Mouse (Mus musculus) lung, embryonic 15.5 days (tissue): ENCODE results near the gene C3. TPM values are rescaled to one million over a fixed set of nuclear protein-coding genes. Genes with fewer than 3 reads are reported as not detected.
A peak's percentile ranks its signal among the peaks of the same experiment; 100 is the strongest.

Experiments
- ATAC-seq: fragments of 200-750 bp; cut with Nextera tagmentation; 2 replicates; pipeline ENCODE4 v1.8.0; 2017; ENCODE audit warnings: moderate number of reproducible peaks, borderline replicate concordance; ENCODE audit not compliant: low FRiP score, low TSS enrichment; ENCODE audit errors: extremely low read depth
- H3K27ac ChIP-seq: fragments of 300-500 bp; sonication (generic); 2 replicates; pipeline ENCODE4 v1.5.1; 2015; ENCODE audit warnings: moderate library complexity, mild to moderate bottlenecking, inconsistent platforms
- H3K27me3 ChIP-seq: fragments of 300-500 bp; sonication (generic); 2 replicates; pipeline ENCODE4 v1.6.1; 2015; ENCODE audit warnings: inconsistent platforms
- H3K36me3 ChIP-seq: fragments of 300-500 bp; sonication (generic); 2 replicates; pipeline ENCODE4 v1.6.1; 2015; ENCODE audit warnings: inconsistent platforms
- H3K4me1 ChIP-seq: fragments of 300-500 bp; sonication (generic); 2 replicates; pipeline ENCODE4 v1.6.1; 2015; ENCODE audit warnings: inconsistent platforms
- H3K4me2 ChIP-seq: fragments of 300-500 bp; sonication (generic); 2 replicates; pipeline ENCODE4 v1.6.1; 2015; ENCODE audit warnings: inconsistent platforms, mild to moderate bottlenecking, moderate library complexity
- H3K4me3 ChIP-seq: fragments of 300-500 bp; sonication (generic); 2 replicates; pipeline ENCODE4 v1.5.1; 2015; ENCODE audit warnings: mild to moderate bottlenecking, inconsistent platforms
- H3K9ac ChIP-seq: fragments of 300-500 bp; sonication (generic); 2 replicates; pipeline ENCODE4 v1.6.1; 2015; ENCODE audit warnings: inconsistent platforms
- H3K9me3 ChIP-seq: fragments of 300-500 bp; sonication (generic); 2 replicates; pipeline ENCODE4 v1.6.1; 2016; ENCODE audit warnings: inconsistent platforms
- WGBS: fragments of 180-500 bp; shearing (Covaris S2); methylation state at CpG from one replicate; pipeline ENCODE4 v1.1.7; 2015; 5-methylcytosine and 5-hydroxymethylcytosine counted together
- polyA plus RNA-seq: library from polyadenylated mRNA; unstranded; fragments of >200 nt; fragmentation: Nextera tagmentation; extraction: Ambion mirVana; gene quantifications from 2 replicates; pipeline ENCODE4 v1.2.1, GENCODE M21; 2015

Gene C3
- polyA plus RNA-seq, 1 experiment from 2014 or later = 2.5 TPM

DNA sequence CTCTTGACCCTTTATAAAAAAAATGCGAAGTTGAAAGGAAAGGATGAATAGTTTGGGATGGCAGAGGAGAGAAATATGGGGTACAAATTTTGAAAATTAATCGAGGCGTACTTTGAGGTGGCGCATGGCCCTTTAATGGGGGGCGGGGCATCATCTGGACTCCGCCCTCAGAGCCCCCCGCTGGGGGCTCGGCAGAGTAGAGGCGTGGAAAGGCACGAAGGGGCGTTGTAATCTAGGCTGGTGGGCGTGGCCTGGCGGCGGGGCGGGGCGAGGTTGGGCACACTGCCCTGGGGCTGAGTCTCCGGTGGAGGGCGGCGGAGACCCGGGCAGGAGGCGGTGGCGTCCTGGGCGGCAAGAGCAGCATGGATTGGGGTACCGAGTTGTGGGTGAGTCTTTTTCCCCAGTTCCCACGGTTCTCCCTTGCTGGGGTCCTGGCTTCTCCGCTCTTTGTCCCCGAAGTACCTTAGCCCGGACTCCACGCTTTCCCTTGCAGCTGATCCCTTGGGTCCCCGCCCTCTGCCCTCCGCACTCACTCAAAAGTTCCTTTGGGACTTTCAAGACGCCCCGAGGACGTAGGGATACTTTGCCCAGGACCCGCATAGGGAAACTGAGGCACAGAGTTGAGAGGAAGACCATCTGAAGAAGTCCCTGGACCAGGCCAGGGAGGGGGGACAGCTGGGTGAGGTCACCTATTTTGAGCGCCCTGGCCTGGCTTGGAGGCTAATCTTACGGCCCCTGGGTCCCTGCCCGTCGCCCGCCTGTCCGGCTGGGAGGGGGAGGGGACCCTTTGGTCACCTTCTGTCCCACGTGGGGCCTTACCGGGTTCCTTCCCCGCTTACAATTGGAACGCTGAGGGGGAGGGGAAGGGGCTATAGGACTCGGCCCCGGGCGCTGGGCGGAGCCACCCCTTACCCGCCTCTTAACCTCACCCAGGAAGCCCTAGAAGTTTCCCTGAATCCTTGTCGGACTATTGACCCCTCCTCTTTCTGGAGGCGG is 21.5 kb upstream of the C3 start, which contains the start of gene Trip10:
Gene Trip10, plus strand, starts transcription at position 270 of the 996 bp plus-strand sequence.
- ATAC-seq = peak; percentile 50
- H3K27ac ChIP-seq = peak within 1 kb of the TSS; percentile 95
- peak within 1 kb of the TSS; percentile 79 for H3K9ac ChIP-seq
- under 1% methylated on average over 51 of the region's 52 CpGs for WGBS
- peaks cover 16% of the 10 kb centered on the region for H3K36me3 ChIP-seq
- peaks cover 35% of the 10 kb centered on the region for H3K4me1 ChIP-seq
- H3K9me3 ChIP-seq = no peaks in the 10 kb centered on the region
- H3K4me3 ChIP-seq = peak within 1 kb of the TSS; percentile 87
- peak within 1 kb of the TSS; percentile 86 for H3K4me2 ChIP-seq
- H3K27me3 ChIP-seq = no peaks in the 10 kb centered on the region

DNA sequence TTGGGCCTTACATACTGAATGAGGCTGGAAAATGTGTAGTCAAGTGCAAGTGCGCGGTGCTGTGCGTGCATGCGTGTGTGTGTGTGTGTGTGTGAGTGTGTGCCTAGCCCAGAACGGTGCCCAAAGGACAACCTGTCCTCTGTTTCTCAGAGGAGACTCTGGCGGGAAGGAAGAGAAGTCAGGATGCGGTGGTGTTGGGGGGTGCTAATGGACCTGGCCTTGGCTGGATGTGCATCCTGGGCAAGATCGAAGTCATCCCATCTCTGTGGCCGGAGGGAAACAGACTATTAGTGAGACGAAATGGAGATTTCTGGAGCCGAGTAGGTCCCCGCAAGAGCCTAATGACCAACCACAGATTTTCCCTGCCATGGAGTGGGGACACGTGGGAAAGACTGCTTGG is 20.8 kb upstream of the C3 start:
- no peaks in the 10 kb centered on the region for H3K9me3 ChIP-seq
- 8% methylated on average over 13 of the region's 13 CpGs for WGBS
- ATAC-seq = no peak

DNA sequence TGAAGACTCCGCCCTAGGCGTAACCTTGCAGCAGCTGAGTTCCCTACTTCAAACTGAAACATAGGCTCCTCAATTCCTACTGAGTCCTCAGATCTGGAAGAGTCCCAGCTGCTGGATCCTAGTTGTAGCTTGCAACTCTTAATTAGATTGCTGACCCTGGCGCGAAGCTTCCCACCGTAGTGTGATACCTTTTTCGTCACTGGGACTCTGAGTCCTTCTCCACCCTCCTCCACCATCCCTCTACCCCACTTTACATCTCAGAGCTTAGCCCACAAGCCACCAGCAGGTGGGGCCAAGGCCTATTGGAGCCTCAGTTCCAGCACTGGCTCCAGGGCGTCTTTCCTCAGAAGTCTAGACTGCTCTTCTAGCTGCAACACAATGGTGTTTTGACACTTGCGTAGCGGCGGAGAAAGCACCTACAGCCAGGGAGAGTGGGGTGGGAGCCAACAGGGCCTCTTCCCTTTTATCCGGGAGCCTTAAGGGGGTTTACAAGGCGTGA is 20.3 kb upstream of the C3 start, which contains the start of gene Gpr108:
Gene Gpr108, minus strand, starts transcription at position 246 of the 499 bp plus-strand sequence.
- Histone ChIP-seq H3K4me1 (peaks cover 34% of the 10 kb centered on the region), H3K27ac (peak within 1 kb of the TSS; percentile 95), H3K4me3 (peak within 1 kb of the TSS; percentile 87), H3K9ac (peak within 1 kb of the TSS; percentile 79), H3K4me2 (peak within 1 kb of the TSS; percentile 86), H3K36me3 (0 out of 2 replicates have a peak, but pooled peaks cover 4% of the 10 kb centered on the region), H3K9me3 (no peaks in the 10 kb centered on the region), H3K27me3 (no peaks in the 10 kb centered on the region)
- ATAC-seq = peak; percentile 50
- WGBS = under 1% methylated on average over 12 of the region's 12 CpGs

More for the DNA sequence above, 20.8 kb upstream of the C3 start:
- peak overlapping the region; percentile 86 for H3K4me2 ChIP-seq
- H3K4me1 ChIP-seq = peaks cover 35% of the 10 kb centered on the region
- H3K27ac ChIP-seq = peak overlapping the region; percentile 95
- peak overlapping the region; percentile 87 for H3K4me3 ChIP-seq
- H3K27me3 ChIP-seq = no peaks in the 10 kb centered on the region
- H3K36me3 ChIP-seq = peaks cover 9% of the 10 kb centered on the region
- H3K9ac ChIP-seq = peak overlapping the region; percentile 49; the same call in 1 of the 2 replicates

DNA sequence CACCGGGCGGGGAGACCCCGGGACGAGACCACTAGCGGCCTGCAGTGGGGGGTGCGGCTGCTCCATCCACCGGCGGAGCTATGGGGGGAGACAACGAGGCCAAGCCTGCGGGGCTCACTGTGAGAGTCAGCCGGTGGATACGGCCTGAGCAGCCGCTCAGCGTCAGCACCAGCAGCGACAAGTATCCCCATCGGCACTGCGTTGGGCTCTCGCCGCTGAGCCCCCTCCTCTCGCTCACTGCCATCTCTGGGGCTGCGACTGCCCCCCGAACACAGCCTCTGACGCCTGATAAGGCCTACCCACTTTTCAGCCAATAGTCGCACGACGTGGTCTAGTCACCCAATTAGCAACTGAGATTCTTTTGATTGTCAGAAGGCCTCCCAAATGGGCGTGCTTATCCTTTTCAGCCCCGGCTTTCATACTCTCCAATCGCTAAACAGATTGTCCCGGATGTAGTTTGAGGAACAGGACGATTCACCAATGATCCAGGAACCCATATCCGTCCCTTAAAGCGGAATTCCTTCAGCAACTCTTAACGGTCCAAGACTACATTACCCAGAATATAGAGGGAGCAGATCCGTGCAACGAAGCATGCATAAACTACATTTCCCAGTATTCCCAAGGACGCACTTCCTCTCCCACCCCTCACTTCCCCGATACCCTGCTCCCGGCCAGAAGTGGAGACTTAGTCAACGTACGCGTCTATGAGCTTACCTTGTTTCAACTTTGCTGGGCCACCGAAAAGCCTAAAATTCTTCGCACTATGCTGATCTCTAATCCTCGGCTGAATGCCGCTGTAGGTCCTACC is 19.7 kb upstream of the C3 start:
- Histone ChIP-seq H3K4me1 (peaks cover 30% of the 10 kb centered on the region), H3K9me3 (no peaks in the 10 kb centered on the region), H3K27me3 (no peaks in the 10 kb centered on the region), H3K4me2 (peak overlapping the region; percentile 86), H3K27ac (peak overlapping the region; percentile 95), H3K4me3 (peak overlapping the region; percentile 87), H3K36me3 (peaks cover 9% of the 10 kb centered on the region; the same call in 1 of the 2 replicates), H3K9ac (peak overlapping the region; percentile 76)
- WGBS = under 1% methylated on average over 46 of the region's 46 CpGs
- ATAC-seq = peak; percentile 90

DNA sequence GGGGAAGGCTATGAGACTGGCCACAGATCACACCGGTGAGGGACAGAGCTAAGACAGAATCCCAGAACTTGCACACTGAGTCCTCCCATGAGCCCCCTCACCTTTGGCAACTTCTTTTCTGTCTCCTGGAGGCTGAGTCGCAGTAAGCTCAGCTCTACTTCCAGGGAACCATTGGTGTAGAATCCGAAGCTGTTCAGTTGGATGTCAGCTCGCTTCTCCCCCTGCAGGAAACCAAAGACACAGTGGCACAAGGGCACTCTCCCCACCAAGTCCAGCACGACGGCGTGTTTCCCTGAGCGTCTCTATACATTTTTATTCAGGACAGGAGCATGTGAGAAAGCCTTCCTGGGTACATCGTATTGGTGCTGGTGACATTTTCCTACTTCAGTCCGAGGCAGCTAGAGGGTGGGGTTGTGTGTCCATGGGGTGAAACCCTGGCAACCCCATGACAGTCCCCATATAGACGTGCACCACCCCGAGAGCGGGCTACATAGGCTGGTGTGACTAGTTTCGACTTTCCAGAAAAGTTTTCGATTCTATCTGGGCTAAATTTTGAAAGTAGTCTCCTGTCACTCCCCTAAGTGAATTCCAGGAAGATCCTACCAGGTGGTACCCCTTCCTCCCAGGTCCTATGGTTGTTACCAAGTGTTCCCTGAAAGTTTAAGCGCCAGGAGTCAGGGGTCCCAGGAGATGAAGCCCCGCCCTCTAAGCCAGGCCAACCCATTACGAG is 18.9 kb upstream of the C3 start:
- Histone ChIP-seq H3K9me3 (no peaks in the 10 kb centered on the region), H3K4me1 (peaks cover 30% of the 10 kb centered on the region)
- no peak for ATAC-seq

DNA sequence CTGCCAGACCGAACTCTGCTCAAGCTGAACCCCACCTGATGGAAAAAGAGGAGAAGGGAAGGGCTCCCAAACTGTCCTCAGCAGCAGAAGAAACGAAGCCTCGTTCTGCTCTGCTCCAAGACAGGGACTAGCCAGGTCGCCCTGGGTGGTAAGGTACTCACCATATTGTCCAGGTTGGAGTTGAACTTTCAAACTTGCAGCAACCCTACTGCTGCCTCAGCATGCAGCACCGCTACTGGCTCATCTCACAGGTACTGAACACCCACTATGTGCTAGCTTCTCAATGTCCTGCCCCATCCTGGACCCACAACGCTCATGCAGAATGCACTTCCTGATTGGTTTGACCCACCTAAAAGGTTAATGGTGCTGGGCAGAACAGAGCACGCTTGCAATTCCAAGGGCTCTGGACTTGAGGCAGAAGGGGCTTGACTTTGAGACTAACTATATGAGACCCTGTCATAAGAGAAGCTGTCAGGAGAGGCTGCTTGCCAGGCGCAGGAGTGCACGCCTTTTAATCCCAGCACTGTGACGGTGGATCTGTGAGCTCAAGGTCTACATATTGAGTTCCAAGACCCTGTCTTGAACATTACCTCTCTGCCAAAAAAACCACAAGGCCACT is 17.5 kb upstream of the C3 start:
- Histone ChIP-seq H3K36me3 (peaks cover 19% of the 10 kb centered on the region), H3K27ac (no peak overlapping the region), H3K9ac (no peak overlapping the region), H3K4me3 (no peak overlapping the region), H3K9me3 (no peaks in the 10 kb centered on the region), H3K4me1 (peaks cover 18% of the 10 kb centered on the region), H3K4me2 (no peak overlapping the region), H3K27me3 (no peaks in the 10 kb centered on the region)
- ATAC-seq = no peak
- WGBS = 92% methylated on average over 10 of the region's 10 CpGs

More for the DNA sequence above, 18.9 kb upstream of the C3 start:
- 4% methylated on average over 18 of the region's 18 CpGs for WGBS
- H3K27me3 ChIP-seq = no peaks in the 10 kb centered on the region
- peak overlapping the region; percentile 87 for H3K4me3 ChIP-seq
- H3K36me3 ChIP-seq = peaks cover 15% of the 10 kb centered on the region
- H3K27ac ChIP-seq = peak overlapping the region; percentile 92
- H3K9ac ChIP-seq = peak overlapping the region; percentile 76
- H3K4me2 ChIP-seq = peak overlapping the region; percentile 80

DNA sequence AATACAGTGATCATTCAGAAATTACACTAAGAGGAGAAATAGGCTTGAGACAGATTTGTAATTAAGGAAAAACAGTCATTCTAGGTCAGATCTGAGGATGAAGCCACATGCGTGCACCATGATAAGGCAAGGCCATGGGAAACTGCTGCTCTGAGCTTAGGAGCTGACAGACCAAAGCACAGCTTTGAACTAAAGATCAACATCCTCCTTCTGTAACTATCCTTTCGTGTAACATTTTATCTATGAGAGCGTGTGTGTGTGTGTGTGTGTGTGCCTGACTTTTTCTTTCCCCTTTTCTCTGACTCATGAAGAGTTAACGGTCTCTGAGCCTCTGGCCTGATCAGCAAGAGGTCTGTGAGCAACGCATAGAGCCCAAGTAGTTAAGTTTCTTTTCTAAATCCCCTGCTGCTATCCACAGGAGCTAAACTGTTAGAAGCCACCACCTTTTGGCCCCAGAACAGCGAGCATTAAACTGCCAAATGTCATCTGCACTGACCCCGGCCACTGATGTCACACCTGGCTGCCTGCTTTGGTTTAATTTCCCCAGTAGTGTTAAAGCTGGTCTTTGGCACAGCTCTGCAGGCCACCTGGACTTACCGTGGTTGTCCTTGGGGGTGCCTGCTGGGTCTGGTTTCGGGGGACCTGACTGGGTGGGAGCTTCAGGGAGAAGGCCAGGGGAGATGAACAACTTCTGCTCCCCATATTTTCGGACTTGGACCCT is 15.9 kb upstream of the C3 start:
- Histone ChIP-seq H3K9me3 (no peaks in the 10 kb centered on the region), H3K27ac (no peak overlapping the region), H3K4me3 (no peak overlapping the region), H3K36me3 (peaks cover 19% of the 10 kb centered on the region), H3K4me1 (peaks cover 15% of the 10 kb centered on the region), H3K9ac (no peak overlapping the region), H3K27me3 (no peaks in the 10 kb centered on the region), H3K4me2 (no peak overlapping the region)
- no peak for ATAC-seq
- 65% methylated on average over 10 of the region's 10 CpGs for WGBS

DNA sequence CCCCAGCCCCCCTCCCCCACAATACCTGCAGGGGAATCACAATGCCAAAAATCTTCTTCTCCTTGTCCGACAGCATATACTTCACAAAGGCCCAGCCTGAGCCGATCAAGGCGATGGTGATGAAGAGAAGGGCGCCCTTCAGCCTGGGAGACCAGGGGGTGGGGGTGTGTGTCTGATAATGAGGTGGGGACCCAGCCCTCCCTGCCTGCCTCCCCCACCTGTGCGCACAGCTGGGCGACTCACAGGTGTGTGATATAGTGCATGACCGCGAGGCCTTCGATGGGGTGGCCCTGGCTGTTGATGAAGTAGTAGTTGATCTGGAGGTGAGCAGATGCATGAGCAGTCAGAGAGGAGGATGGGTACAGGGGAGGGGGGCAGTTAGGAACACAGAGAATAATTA is 9.2 kb upstream of the C3 start:
- Histone ChIP-seq H3K27me3 (no peaks in the 10 kb centered on the region), H3K4me3 (no peak overlapping the region), H3K9ac (no peak overlapping the region), H3K4me1 (no peaks in the 10 kb centered on the region), H3K4me2 (no peak overlapping the region), H3K36me3 (peaks cover 33% of the 10 kb centered on the region), H3K27ac (no peak overlapping the region), H3K9me3 (no peaks in the 10 kb centered on the region)
- WGBS = 89% methylated on average over 9 of the region's 9 CpGs
- no peak for ATAC-seq

DNA sequence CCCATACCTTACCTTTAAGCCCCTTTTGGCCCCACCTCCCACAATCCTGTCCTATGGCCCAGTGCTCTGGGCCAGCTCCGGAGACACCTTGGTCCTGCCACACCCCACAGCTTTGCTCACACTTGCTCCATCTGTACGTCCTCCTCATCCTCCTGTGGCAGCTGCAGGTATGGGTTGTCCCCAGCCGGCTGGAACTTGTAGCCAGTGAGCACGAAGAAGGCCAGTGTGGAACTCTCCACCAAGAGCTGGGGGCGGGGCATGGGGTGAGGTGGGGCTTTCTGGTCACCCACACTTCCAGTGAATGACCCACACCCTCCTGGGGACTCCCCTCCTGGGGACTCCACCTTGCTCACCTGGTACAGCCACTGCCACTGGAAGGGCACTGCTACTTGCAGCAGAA is 7.9 kb upstream of the C3 start:
- no peak overlapping the region for H3K9ac ChIP-seq
- H3K27ac ChIP-seq = no peak overlapping the region
- peaks cover 25% of the 10 kb centered on the region for H3K36me3 ChIP-seq
- WGBS = 81% methylated on average over 5 of the region's 5 CpGs
- no peaks in the 10 kb centered on the region for H3K9me3 ChIP-seq
- H3K4me2 ChIP-seq = no peak overlapping the region
- peaks cover 10% of the 10 kb centered on the region; the same call in 1 of the 2 replicates for H3K4me1 ChIP-seq
- no peak for ATAC-seq
- H3K27me3 ChIP-seq = no peaks in the 10 kb centered on the region
- H3K4me3 ChIP-seq = no peak overlapping the region

DNA sequence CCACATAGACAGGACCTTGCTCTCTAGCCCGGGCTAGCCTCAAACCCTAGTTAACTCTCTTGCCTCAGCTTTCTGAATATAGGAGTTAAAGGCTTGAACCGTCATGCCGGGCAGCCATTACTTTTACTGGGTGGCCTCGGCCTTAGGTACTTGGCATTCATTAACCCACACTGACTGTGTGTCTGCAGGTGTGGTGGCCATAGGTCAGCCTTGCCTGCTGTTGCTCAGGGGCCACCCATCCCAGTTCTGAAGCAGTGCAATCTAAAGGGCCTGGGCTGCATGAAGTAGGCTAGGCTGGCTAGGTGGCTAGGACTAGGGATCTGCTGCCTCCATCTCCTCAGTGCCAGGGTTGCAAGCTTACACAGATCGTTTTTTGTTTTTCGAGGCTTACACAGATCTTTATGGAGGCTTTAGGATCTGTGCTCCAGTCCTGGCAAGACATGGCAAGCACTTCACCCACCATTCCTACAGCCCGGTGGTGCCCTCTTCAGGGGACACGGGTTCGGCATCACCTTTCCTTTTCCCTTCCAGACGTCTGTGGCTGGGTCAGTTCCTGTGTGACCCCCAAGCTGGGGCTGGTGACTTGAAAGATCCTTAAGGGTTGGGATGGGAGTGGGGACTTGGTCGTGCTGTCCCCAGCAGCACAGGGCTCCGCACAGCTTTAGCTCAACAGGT is 6.5 kb upstream of the C3 start:
- no peak overlapping the region for H3K27ac ChIP-seq
- H3K9ac ChIP-seq = no peak overlapping the region
- no peaks in the 10 kb centered on the region for H3K27me3 ChIP-seq
- H3K4me2 ChIP-seq = no peak overlapping the region
- no peaks in the 10 kb centered on the region for H3K9me3 ChIP-seq
- ATAC-seq = no peak
- WGBS = 80% methylated on average over 12 of the region's 12 CpGs
- peaks cover 25% of the 10 kb centered on the region for H3K36me3 ChIP-seq
- no peak overlapping the region for H3K4me3 ChIP-seq
- peaks cover 15% of the 10 kb centered on the region; the same call in 1 of the 2 replicates for H3K4me1 ChIP-seq
